Mouse (Mus musculus) kidney, adult 18-20 months (tissue): Measurements from ENCODE around the gene Ipcef1.
"Not testable (repeated sequence)": the region's sequence is repeated elsewhere in the genome, so short reads cannot be mapped to it uniquely, and the experiment has no call there.

ENCODE experiments used
- DNase-seq: peaks from one replicate; pipeline ENCODE4 v3.0.0; 2021

Ipcef1 gene

DNA sequence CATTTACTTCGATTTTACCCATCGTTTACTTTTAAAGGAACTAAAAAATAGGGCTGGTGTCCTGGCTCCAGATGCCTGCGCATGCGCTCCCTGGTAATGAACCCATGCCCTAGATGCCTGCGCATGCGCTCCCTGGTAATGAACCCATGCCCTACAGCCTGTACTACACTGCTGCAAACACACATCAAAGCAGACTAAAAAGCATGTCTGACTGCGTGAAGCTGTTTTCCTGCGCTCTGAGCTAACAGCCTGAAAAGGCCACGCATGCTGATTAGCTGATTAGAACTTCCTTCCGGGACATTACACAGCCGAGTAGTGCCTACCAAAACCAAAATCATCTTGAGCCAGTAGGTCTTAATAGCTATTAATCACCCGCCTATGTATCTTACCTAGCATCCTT is 16.7 kb downstream of the Ipcef1 start:
- DNase-seq: no peak

- DNase-seq: no peak
These were observed 18.8 kb downstream of the Ipcef1 start for GRCm38 (mm10) chr10:7033459-7033858.

DNA sequence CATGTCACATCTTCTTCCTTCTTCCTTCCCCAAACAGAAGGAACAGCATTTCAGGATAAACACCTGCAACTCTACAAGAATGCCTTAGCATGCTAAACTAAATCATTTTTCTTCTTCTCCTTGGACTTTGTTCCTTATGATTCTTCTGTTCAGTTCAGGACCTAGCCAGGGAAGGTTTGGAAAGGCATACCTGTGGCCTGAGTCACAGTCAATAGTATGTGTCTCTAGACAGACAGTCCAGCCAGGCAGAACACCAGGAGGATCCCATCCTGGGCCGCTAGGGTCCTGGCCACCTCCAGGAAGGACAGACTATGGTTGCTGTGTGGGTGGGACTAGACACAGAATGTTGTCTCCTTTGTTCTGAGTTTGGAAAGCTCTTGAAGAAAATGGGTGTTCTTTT is 27.2 kb downstream of the Ipcef1 start:
- no peak for DNase-seq

DNA sequence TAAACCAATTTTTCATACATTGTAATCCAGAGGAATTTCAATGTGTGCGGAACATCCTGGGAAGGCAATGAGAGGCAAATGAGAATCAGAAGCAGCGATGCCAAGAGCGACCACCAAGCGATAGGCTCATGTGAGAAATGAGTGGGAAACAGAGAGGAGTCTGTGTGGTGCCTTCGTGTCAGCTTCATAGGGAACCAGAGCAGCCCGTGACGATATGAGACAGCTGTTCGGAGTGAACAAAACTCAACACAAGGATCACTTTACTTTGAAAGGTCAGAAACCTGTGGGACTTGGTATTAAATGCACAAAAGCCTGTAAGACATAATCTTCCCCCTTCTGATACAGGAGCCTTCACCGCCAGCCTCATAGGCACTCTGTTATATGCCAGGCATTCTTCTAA is 31.7 kb downstream of the Ipcef1 start:
- DNase-seq: no peak

- DNase-seq: peak; percentile 35
These were observed 32.4 kb downstream of the Ipcef1 start for GRCm38 (mm10) chr10:7019781-7020386.

GRCm38 (mm10) chr10:7015199-7015598 is 37.1 kb downstream of the Ipcef1 start:
- DNase-seq: peak; percentile 50

- no peak for DNase-seq
These were observed 41.7 kb downstream of the Ipcef1 start for GRCm38 (mm10) chr10:7010543-7010942.

GRCm38 (mm10) chr10:7004980-7005538 is 47.2 kb downstream of the Ipcef1 start:
- DNase-seq: no peak

DNA sequence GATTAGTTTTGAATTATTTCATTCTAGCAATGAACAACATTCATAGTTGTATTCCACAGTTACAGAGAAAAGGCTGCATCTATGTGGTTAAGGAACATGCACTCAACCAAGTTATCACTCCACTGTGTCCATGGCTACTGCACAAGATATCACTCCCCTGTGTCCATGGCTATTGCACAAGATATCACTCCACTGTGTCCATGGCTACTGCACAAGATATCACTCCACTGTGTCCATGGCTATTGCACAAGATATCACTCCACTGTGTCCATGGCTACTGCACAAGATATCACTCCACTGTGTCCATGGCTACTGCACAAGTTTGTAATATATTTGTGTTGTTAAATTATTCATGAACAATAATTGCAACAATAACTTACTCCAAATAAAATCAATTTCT is 48.4 kb downstream of the Ipcef1 start:
- DNase-seq: not testable (repeated sequence)

DNA sequence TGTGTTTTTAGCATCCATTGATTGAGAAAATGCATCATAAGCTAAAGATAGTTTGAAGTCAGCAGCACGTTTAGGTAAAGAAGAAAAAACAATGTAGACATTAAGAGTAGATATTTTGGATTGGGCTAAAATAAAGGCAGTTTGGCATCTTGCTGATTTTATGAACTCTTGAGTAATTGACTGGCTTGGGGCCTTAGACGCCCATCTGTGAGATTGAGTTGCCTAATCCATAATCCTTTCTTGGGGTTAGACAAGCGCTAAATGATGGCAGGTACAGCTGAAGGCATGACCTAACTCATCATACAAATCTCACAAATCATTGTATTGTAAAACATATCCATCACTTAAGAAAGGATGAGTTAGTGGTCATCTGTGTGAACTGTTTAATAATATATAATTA is 52.9 kb downstream of the Ipcef1 start:
- no peak for DNase-seq

DNA sequence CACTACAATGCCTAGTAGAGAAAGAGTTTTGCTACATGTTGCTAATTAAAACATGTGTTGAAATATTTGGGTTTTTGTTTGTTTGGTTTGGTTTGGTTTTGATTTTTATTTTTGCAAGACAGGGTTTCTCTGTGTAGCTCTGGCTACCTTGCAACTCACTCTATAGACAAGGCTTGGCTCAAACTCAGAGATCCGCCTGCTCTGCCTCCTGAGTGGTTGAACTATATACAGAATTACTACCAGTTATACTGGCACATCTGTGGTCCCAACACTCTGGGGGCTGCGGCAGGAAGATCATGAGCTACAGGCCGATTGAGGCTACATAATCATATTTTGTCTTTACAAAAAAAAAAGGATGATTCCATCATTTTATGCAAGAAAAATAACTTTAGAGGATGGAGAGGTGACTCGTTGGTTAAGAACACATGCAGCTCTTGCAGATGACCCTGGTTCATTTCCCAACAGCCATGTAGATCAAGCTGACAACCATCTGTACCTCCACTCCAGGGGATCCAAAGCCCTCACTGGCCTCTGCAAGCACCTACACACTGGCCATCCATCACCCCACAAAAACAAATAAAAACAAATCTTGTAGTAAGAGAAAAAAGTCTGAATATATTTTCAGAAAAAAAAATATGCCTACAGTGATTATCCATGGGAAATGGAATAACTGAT is 53.6 kb downstream of the Ipcef1 start:
- no peak for DNase-seq

DNA sequence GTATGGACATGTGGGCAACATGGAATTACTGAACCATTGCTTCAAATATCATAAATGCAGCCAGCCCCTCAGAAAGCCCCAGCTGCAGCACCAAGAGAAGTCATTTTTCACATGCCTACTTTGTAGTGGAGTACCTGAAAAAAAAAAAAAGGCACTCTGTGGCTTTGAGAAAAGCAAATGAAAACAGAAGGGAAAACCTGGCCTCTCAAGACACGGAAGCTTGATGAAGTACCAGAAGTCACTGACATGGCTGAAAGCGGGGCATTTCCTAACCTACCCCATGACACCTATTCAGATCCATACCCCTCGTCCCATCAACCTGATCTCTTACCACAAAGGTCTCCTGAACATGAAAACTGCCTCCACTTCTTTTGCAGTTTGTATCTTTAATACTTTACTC is 55.4 kb downstream of the Ipcef1 start:
- no peak for DNase-seq

DNA sequence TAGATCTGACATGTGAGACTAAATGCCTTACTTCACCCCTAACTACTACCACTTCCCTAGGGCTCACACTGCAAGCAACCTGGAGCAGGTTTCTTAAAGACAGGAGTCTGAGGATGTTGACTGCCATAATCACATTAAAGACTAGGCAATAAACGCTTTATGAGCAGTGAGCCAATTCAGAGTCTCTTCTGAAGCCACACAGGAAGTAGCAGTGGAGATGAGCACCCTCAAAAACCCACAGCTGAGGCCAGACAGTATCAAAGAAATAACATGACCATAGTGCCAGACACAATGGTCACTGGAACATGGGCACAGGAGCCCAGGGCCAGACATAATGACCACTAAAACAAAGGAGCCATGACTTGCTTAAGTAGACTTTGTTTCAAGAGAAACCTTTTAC is 63.7 kb downstream of the Ipcef1 start:
- no peak for DNase-seq

DNA sequence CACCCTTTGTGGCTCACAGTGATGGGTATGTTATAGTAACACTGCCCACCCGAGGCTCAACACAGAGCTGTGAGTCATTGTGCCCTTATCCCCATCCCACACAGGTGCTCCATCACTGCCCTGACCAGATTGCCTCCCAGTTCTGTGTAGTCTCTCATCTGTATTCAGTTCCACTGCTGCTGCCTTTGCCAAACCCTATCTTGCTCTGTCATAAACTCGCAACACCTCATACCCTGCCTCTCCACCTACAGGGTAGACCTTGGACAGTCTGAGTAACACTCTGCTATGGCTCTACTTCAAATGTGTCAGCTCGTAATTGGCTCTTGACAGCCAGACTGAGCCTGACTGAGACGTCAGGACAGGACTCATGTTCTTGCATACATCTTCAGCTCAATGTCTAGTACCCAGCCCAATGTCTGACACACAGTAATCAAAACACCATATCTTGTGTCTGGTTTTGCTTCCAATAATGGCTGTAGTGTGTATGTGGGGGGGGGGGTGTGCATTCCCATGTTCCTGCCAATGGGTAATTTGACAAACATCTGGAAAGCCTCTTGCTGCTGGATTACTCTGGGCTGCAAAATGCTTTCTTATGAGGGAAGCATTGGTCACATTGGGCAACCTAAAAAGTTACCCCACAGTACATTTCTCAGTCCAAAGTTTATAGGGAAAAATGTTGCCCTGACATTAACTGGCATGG is 64.7 kb downstream of the Ipcef1 start:
- no peak for DNase-seq

GRCm38 (mm10) chr10:6986246-6986645 is 66.0 kb downstream of the Ipcef1 start:
- DNase-seq: no peak

DNA sequence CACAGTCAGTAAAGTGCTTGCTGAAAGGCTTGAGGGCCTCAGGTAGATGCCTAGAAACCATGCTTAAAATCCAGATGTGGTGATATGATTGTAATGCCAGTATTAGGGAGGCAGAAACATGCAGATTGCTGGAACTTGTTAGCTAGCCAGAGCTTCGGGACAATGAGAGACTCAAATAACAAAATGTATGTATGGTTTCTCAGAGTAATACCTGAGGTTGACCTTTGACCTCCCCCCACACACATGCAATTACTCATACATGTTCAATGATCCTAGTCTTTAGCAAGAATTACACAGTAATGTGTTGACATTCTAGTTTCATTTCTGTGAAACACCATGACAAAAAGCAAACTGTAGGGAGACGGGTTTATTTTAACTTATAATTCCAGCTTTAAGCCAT is 68.8 kb downstream of the Ipcef1 start:
- DNase-seq: no peak

GRCm38 (mm10) chr10:6982751-6983151 is 69.5 kb downstream of the Ipcef1 start:
- DNase-seq: no peak

- no peak for DNase-seq
These were observed 72.0 kb downstream of the Ipcef1 start for GRCm38 (mm10) chr10:6980236-6980635.

DNA sequence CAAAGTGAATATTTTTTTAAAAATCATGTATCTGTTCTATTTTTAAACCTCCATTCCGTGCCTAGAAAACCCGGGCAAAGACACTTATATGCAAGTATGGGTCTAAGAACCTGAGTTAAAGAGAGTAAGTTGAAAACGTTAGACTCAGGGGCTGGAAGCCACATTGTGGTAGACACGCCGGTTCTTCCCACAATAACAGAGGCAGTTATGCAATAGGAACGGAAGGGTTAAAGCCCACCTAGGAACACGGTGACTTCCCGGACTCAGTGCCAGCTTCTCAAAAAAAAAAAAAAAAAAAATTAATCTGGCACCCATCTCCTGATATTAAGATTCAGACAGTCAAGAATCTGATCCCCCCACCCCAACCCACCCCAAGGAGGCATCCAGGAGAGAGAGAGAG is 72.5 kb downstream of the Ipcef1 start:
- DNase-seq: no peak

DNA sequence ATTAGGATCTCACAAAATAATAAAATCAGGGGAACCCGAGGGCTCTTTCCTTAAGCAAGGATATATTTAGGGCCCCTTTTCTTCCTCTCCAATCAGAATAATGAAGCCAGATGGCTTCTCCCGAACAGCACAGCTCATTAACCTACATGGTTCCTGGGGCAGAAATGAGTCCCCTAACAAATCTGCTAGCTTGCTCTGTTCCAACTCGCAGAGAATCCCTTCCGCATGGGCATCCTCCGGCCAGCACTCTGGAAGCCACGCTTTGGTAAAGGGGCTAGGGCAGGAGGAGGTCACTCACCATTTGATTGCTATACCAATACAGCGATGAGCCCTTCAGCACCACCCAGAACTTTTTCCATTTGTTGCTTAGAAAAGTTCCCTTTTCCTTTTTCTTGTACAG is 73.1 kb downstream of the Ipcef1 start:
- DNase-seq: no peak

- DNase-seq: no peak
These were observed 73.5 kb downstream of the Ipcef1 start for GRCm38 (mm10) chr10:6978733-6979132.

- DNase-seq: no peak
These were observed 74.4 kb downstream of the Ipcef1 start for GRCm38 (mm10) chr10:6977843-6978242.

GRCm38 (mm10) chr10:6968334-6968733 is 83.9 kb downstream of the Ipcef1 start:
- DNase-seq: no peak
